Mouse (Mus musculus) adrenal gland, postnatal 10 days (tissue): ENCODE data around the gene Efcab2. TPM values are rescaled to one million over a fixed set of nuclear protein-coding genes. Genes with fewer than 3 reads are reported as not detected.

Source experiments
- DNase-seq: peaks from one replicate; pipeline ENCODE4 v3.0.0; 2021; ENCODE audit warnings: mixed read lengths
- long read RNA-seq, 2 experiments: library from polyadenylated mRNA; stranded (forward); transcript quantifications; one replicate each; pipeline ENCODE4 v2.0.0; 2021
- total RNA-seq, 2 experiments: library from RNA; stranded (reverse); gene quantifications; 2 replicates each; pipeline ENCODE4 v1.2.3; 2021

Gene Efcab2
- 1 to 10 TPM; 2.8 to 4.6 TPM for total RNA-seq
- long read RNA-seq, experiment 1, partial matches to known transcripts: 1 of 5 reads
- long read RNA-seq, experiment 1, other reads (novel, unspliced or antisense): 2 of 5 reads
- long read RNA-seq, experiment 2, partial matches to known transcripts: 0 of 3 reads
- long read RNA-seq, experiment 2, other reads (novel, unspliced or antisense): 2 of 3 reads

DNA sequence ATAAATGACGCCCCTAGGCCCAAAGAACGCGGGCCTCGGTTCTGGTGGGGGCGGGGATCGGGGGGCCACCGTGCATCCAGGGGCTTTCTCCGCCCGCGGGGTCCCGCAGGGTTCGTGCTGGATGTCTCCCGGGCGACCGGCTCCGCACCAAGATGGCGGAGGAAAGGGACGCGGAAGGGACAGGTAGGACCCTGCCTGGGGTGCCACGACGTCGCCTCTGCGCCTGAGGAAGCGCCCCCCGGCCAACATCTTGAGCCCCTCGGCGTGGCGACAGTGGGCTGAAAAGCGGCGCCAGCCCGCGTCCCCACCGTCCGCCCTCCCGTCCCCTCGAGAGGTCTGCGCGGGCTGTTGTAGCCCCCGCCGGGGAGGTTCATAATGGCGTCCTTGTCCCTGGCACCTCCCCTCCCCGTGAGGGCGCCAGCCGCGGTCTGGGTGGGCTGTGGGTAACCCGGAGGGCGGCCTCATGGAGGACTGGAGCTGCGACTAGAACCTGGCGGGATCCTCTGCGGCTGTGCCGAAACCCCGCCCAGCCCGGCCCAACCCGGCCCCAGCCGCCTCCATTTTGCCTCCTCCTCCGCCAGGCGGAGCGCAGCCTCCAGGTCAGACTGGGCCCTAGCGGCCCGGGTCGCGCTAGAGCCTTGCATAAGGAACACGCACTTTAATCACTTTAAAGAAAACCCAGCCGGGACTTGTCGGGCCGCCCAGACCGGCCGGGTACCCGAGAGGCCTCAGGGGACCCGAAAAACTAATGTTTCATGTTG, at the start of gene Efcab2:
Gene Efcab2 (plus strand): TSS at position 135 of the 761 bp plus-strand sequence.
- DNase-seq: peak; percentile 96

- DNase-seq: no peak
Measured at GRCm38 (mm10) chr1:178357776-178358710, 47.8 kb upstream of the Efcab2 start.

GRCm38 (mm10) chr1:178360264-178360663, 45.6 kb upstream of the Efcab2 start:
- DNase-seq: no peak

DNA sequence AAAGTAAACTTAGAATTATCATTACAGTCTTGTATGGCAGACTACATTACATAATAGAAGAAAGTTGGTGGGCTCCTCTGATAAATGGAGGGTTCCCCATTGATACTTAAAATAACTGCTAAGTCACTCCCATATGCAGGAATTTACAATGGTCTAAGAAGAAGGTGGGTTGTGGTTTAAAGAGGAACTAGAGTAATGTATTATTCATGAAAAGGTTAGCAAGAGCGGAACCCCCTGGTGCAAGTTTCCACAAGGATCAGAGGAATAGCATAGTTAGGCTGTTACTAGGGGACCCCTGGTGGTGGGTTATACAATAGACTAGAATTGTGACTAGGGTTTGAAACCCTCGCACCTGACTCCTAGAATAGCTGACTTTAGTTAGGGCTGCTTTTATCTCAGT, 45.2 kb upstream of the Efcab2 start:
- no peak for DNase-seq

DNA sequence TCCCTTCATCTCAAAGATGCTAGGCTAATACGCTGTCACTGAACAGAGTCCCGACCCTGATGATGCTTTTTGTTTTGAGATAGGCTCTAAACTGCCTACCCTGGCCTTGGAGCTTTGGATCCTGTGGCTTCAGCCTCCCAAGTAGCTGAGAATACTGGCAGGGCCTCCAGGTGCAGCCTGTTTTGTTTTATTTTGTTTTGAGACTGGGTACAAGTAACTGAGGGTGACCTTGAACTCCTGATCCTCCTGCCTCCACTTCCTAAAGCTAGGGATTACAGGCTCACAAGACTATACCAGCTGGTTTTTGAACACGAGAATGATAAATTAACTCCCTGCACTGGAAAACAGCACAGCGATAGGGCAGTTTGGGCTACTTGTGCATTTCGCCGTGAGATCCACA, 40.7 kb upstream of the Efcab2 start:
- DNase-seq: no peak

DNA sequence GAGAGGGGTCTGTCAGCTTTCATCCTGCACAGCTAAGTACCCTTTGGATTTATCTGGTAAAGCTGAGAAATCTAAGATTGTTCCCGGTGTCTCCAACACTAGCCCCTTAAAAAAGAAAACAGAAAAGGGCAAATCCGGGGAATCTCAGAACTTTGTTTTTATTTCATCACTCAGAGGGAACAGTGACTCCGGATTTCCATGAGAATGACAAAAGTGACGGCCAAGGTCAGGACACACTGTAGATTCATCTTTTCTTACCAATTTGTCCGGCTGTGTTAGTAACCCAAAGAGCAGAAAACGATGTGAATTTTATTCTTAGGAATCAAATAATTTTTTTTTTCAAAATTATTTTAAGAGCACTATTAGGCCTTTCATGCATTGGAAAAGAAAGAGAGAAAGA, 37.8 kb upstream of the Efcab2 start:
- peak; percentile 64 for DNase-seq

DNA sequence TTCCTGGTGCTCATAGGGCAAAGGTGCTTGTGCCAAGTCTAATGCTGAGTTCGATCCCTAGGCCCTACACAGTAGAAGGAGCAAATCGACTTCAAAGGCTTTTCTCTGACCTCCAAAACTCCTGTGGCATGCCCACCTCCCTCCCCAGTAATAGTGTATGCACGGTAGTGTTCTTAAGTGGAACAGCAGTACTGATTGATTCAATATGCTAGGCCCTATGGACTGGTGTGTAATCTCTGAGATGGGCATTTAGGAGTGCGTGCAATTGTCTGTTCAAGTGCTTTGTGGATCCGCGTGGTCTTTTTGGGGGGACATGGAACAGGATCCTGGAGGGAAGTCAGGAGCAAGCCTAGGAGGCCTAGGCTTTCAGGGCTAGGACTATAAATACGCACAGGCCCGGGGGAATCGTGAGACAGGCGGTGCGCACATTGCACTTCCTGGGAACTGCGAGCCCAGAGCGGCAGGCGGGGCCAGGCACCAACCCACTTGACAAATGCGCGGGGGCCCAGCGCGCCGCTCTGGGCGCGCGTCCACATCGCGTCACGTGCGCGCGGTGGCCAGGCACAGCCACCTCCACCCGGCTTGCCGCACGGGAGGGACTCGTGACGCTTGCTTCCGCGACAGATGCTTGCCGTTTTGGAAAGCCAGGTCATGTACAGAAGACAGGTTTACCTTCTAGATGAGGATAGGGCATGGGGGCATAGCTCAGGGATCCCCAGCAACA, 37.2 kb upstream of the Efcab2 start:
- DNase-seq: peak; percentile 95

- peak; percentile 61 for DNase-seq
Measured at GRCm38 (mm10) chr1:178369272-178369651, 36.6 kb upstream of the Efcab2 start.

DNA sequence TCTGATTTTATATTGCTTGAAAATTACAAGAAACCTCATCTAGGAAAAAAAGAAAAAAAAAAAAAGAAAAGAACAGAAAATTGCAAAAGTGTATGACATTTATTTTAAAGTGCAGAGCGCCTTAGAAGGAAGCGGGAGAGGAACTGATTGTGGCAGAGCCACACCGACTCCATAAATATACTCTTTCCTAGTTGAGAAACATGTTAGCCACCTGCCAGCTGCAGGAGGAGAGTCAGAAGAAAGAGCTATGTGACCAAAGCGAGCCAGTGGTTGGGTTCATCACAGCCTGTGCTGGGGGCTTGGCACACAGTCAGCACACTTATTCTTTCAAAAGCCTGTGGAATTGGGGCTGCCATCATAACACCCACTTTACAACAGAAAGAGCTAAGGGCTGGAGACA, 33.2 kb upstream of the Efcab2 start:
- no peak for DNase-seq

- DNase-seq: no peak
Measured at GRCm38 (mm10) chr1:178375381-178375780, 30.5 kb upstream of the Efcab2 start.

DNA sequence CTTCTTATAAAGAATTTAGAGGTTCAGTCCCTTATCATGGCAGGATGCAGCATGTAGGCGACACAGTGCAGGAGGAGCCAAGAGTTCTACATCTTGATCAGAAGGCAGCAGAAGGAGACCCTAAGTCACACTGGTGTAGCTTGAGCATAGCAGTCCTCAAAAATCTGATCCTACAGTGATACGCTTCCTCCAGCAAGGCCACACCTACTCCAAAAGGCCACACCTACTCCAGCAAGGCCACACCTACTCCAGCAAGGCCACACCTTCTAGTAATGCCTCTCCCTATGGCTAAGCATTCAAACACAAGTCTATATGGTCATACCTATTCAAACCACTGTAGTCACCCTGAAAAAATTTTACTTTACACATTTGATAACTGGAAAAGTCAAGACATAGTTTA, 29.8 kb upstream of the Efcab2 start:
- no peak for DNase-seq

- no peak for DNase-seq
Measured at GRCm38 (mm10) chr1:178376907-178377306, 29.0 kb upstream of the Efcab2 start.

DNA sequence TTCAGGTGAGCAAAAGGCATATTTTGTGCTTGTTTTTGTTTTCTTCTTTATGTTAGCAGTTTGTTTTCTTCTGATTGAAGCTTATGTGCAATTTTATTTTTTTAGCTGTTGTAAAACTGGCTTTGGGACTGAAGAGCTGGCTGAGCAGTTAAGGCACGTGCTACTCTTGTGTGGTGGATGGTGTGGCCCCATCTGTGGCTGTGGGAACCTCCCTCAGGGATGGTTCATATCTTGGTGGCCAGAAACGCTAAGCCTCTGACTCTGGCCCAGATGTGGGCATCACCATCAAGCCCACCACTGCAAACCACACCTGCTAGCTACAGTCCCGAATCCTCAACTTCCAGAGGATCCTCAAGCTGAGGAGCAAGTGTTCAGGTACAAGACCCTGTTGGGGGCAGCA, 27.8 kb upstream of the Efcab2 start:
- DNase-seq: no peak

GRCm38 (mm10) chr1:178379224-178379623, 26.7 kb upstream of the Efcab2 start:
- no peak for DNase-seq

GRCm38 (mm10) chr1:178382165-178382564, 23.7 kb upstream of the Efcab2 start:
- no peak for DNase-seq

DNA sequence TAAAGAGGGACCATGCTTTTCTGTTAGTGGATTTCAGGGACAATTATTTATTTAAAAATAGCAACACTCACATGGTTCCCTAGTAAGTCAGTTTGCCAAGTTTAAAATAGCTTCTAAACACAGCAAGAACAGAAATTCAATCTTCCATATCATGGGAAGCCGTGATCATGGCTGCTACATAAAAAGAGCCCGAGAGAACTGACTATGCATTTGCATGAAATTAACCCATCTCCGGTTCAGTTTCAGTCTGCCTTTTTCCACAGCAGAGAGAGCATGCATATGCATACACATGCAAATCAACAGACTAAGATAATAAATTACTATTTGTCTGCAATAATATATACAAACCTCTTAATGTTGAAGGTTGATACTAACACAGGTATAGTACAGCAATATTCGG, 17.1 kb upstream of the Efcab2 start:
- DNase-seq: no peak

GRCm38 (mm10) chr1:178389401-178389800, 16.5 kb upstream of the Efcab2 start:
- no peak for DNase-seq

- DNase-seq: no peak
Measured at GRCm38 (mm10) chr1:178392970-178393369, 12.9 kb upstream of the Efcab2 start.

DNA sequence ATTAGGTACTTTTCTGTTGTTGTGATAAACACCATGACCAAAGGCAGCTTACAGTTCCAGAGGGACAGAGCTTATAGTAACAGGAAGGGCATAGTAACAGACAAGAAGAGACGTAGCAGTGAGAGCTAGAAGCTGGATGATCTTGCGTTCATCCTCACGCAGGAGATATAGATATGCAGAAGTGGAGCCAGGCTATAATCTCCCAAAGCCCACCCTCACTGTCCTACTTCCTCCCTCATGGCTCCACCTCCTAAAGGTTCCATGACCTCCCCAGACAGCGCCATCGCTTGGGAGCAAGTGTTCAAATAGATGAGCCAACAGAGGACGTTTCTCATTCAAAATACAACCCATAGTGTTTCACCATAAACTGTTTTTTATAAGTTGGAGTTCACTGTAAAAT, 10.8 kb upstream of the Efcab2 start:
- no peak for DNase-seq

DNA sequence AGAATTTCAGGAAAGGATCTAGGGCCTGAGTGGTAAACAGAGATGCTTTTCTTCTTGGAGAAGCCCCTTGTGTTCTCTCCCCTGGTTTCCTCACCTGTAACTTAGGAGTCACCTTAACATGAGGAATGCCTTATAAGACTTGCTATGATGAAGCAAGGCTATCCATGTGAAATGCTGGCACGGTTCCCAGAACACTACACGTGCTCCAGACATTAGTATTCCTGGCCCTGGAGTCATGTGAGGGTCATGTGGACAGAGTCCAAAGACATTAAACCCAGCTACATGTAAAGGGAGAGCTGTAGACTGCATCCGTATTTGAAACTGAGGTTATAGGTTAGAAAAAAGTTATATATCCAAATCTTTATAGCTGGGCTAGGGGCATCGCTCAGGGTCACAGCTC, 9.5 kb upstream of the Efcab2 start:
- peak; percentile 55 for DNase-seq

DNA sequence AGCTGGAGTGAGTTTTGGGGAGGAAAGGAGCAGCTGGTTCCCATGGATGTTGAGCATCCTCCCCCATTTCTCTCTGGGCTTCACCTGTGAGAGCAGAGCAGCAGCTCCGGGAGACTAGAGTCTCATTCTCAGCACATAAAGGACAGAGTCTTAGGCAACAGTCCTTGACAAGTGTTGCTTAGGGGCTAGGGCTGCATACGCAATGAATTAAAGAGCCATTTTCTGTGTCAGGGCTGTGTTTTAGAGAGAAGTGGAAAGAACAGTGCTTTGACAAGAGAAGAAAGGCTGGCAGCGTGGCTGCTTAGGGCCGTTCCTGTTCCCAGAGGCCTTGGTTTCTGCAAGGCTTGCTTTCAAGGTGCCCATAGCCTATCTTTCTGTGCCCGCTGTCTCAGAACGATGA, 6.0 kb upstream of the Efcab2 start:
- DNase-seq: no peak

- no peak for DNase-seq
Measured at GRCm38 (mm10) chr1:178400652-178401051, 5.2 kb upstream of the Efcab2 start.
